Mouse (Mus musculus) activated CD4-positive, CD25-positive, alpha-beta regulatory T cell (primary cell): ENCODE data around the gene Olfr519. TPM values are rescaled to one million over a fixed set of nuclear protein-coding genes. Genes with fewer than 3 reads are reported as not detected.

ENCODE experiments used
- polyA plus RNA-seq, 2 experiments: library from polyadenylated mRNA; unstranded; fragments of 100-300 nt; shearing (Covaris generic); gene quantifications; one replicate each; pipeline ENCODE4 v1.2.1; 2017

The Olfr519 gene
- polyA plus RNA-seq, result not detected

GRCm38 (mm10) chr7:108894320-108894719, at the start of gene Olfr519:
Olfr519 (minus strand) TSS chr7:108894420.

GRCm38 (mm10) chr7:108933794-108934731, 39.8 kb upstream of the Olfr519 start, which contains the start of gene Eif3f:
Eif3f (plus strand) TSS chr7:108934417.

GRCm38 (mm10) chr7:108929726-108930393, 35.6 kb upstream of the Olfr519 start, which contains the start of gene Nlrp10:
Nlrp10 (minus strand) TSS chr7:108930178.

GRCm38 (mm10) chr7:108884906-108885305, 9.3 kb downstream of the Olfr519 start, which contains the start of gene Olfr518:
Olfr518 (minus strand) TSS chr7:108885006.

GRCm38 (mm10) chr7:108872279-108872678, 21.9 kb downstream of the Olfr519 start, which contains the start of gene Olfr517:
Olfr517 (minus strand) TSS chr7:108872379.

GRCm38 (mm10) chr7:108850429-108850828, 43.8 kb downstream of the Olfr519 start, which contains the start of gene Olfr516:
Olfr516 (minus strand) TSS chr7:108850529.

Other genes with a start within 250 kb of the Olfr519 start
- gene Olfr509, start 242.5 kb downstream of the Olfr519 start, polyA plus RNA-seq, result not detected
- not detected for gene Olfr510, start 228.0 kb downstream of the Olfr519 start, polyA plus RNA-seq
- gene Olfr512, start 181.1 kb downstream of the Olfr519 start, polyA plus RNA-seq, result not detected
- gene Olfr513, start 143.4 kb downstream of the Olfr519 start, polyA plus RNA-seq, result not detected
- gene Olfr514, start 68.4 kb downstream of the Olfr519 start, polyA plus RNA-seq, result not detected
- gene Olfr516, start 43.9 kb downstream of the Olfr519 start, polyA plus RNA-seq, result not detected
- not detected for gene Olfr517, start 22.0 kb downstream of the Olfr519 start, polyA plus RNA-seq
- under 1 TPM in 1 of 2 experiments, not detected in 1; 0.41 TPM for gene Olfr518, start 9.4 kb downstream of the Olfr519 start, polyA plus RNA-seq
- gene Nlrp10, start 35.8 kb upstream of the Olfr519 start, polyA plus RNA-seq, result not detected
- 100 to 1,000 TPM; 153 to 182 TPM for gene Eif3f, start 40.0 kb upstream of the Olfr519 start, polyA plus RNA-seq
- under 1 TPM; 0.26 to 0.76 TPM for gene Tub, start 55.9 kb upstream of the Olfr519 start, polyA plus RNA-seq
- gene Ric3, start 188.9 kb upstream of the Olfr519 start, polyA plus RNA-seq, result under 1 TPM in 1 of 2 experiments, not detected in 1; 0.11 TPM